Mouse (Mus musculus) neural tube, embryonic 13.5 days (tissue): ENCODE results near the gene Stmn1. TPM values are rescaled to one million over a fixed set of nuclear protein-coding genes. Genes with fewer than 3 reads are reported as not detected.
A peak's percentile ranks its signal among the peaks of the same experiment; 100 is the strongest.

Experiments
- ATAC-seq: fragments of 200-750 bp; cut with Nextera tagmentation; 2 replicates; pipeline ENCODE4 v1.8.0; 2017; ENCODE audit warnings: low read depth, mild to moderate bottlenecking, moderate TSS enrichment, moderate library complexity
- H3K27ac ChIP-seq: fragments of 300-500 bp; sonication (generic); replicated peaks from 2 replicates; pipeline ENCODE4 v1.5.1; 2015; ENCODE audit warnings: moderate library complexity, mild to moderate bottlenecking, inconsistent platforms
- H3K27me3 ChIP-seq: fragments of 300-500 bp; sonication (generic); 2 replicates; pipeline ENCODE4 v1.6.1; 2015; ENCODE audit warnings: mild to moderate bottlenecking, inconsistent platforms
- H3K36me3 ChIP-seq: fragments of 300-500 bp; sonication (generic); 2 replicates; pipeline ENCODE4 v1.6.1; 2015; ENCODE audit warnings: mild to moderate bottlenecking, inconsistent platforms
- H3K4me1 ChIP-seq: fragments of 300-500 bp; sonication (generic); replicated peaks from 2 replicates; pipeline ENCODE4 v1.6.1; 2015; ENCODE audit warnings: inconsistent platforms
- H3K4me2 ChIP-seq: fragments of 300-500 bp; sonication (generic); 2 replicates; pipeline ENCODE4 v1.6.1; 2015; ENCODE audit warnings: inconsistent platforms, mild to moderate bottlenecking, moderate library complexity
- H3K4me3 ChIP-seq: fragments of 300-500 bp; sonication (generic); 2 replicates; pipeline ENCODE4 v1.5.1; 2015; ENCODE audit warnings: mild to moderate bottlenecking, inconsistent platforms
- H3K9ac ChIP-seq: fragments of 300-500 bp; sonication (generic); 2 replicates; pipeline ENCODE4 v1.6.1; 2015; ENCODE audit warnings: moderate library complexity, mild to moderate bottlenecking, inconsistent platforms
- H3K9me3 ChIP-seq: fragments of 300-500 bp; sonication (generic); 2 replicates; pipeline ENCODE4 v1.6.1; 2016; ENCODE audit warnings: inconsistent platforms
- WGBS: fragments of 180-500 bp; shearing (Covaris S2); methylation state at CpG from one replicate; pipeline ENCODE4 v1.1.7; 2015; 5-methylcytosine and 5-hydroxymethylcytosine counted together
- polyA plus RNA-seq: library from polyadenylated mRNA; unstranded; fragments of >200 nt; fragmentation: Nextera tagmentation; extraction: Ambion mirVana; gene quantifications from 2 replicates; pipeline ENCODE4 v1.2.1, GENCODE M21; 2015

Stmn1 gene
- polyA plus RNA-seq, 1 experiment from 2014 or later: 6,118 TPM

- H3K9me3 ChIP-seq: no peaks in the 10 kb centered on the region
- no peak overlapping the region for H3K4me2 ChIP-seq
- no peaks in the 10 kb centered on the region for H3K27me3 ChIP-seq
- 88% methylated on average over 19 of the region's 19 CpGs for WGBS
- no peak overlapping the region for H3K4me3 ChIP-seq
- peaks cover 9% of the 10 kb centered on the region; the same call in 1 of the 2 replicates for H3K36me3 ChIP-seq
- no peak for ATAC-seq
- H3K4me1 ChIP-seq: peaks cover 7% of the 10 kb centered on the region
- H3K9ac ChIP-seq: no peak overlapping the region
- H3K27ac ChIP-seq: no peak overlapping the region
Measured at GRCm38 (mm10) chr4:134506713-134507112, 38.6 kb downstream of the Stmn1 start.

GRCm38 (mm10) chr4:134510396-134510795 lies 42.3 kb downstream of the Stmn1 start:
- 76% methylated on average over 4 of the region's 4 CpGs for WGBS
- peak overlapping the region; percentile 91 for H3K4me2 ChIP-seq
- peaks cover 12% of the 10 kb centered on the region for H3K4me1 ChIP-seq
- H3K9ac ChIP-seq: no peak overlapping the region
- peaks cover 9% of the 10 kb centered on the region; the same call in 1 of the 2 replicates for H3K36me3 ChIP-seq
- no peaks in the 10 kb centered on the region for H3K27me3 ChIP-seq
- peak overlapping the region; percentile 49 for H3K4me3 ChIP-seq
- H3K27ac ChIP-seq: no peak overlapping the region
- peak; percentile 37; the same call in 1 of the 2 replicates for ATAC-seq
- no peaks in the 10 kb centered on the region for H3K9me3 ChIP-seq

GRCm38 (mm10) chr4:134510845-134511411 lies 42.8 kb downstream of the Stmn1 start, which contains the start of gene Aunip:
Aunip (plus strand) TSS chr4:134510999.
- Histone ChIP-seq H3K4me1 (peaks cover 12% of the 10 kb centered on the region), H3K9ac (peak within 1 kb of the TSS; percentile 61)
- peak; percentile 94 for ATAC-seq

GRCm38 (mm10) chr4:134511730-134512129 lies 43.6 kb downstream of the Stmn1 start:
- H3K4me3 ChIP-seq: peak overlapping the region; percentile 49
- no peak overlapping the region for H3K9ac ChIP-seq
- H3K36me3 ChIP-seq: peaks cover 9% of the 10 kb centered on the region; the same call in 1 of the 2 replicates
- no peak for ATAC-seq
- H3K4me1 ChIP-seq: peaks cover 12% of the 10 kb centered on the region
- H3K27ac ChIP-seq: no peak overlapping the region
- H3K27me3 ChIP-seq: no peaks in the 10 kb centered on the region
- 79% methylated on average over 6 of the region's 6 CpGs for WGBS
- H3K9me3 ChIP-seq: no peaks in the 10 kb centered on the region
- peak overlapping the region; percentile 91 for H3K4me2 ChIP-seq

More at GRCm38 (mm10) chr4:134510845-134511411, 42.8 kb downstream of the Stmn1 start, which contains the start of gene Aunip:
- peak within 1 kb of the TSS; percentile 49 for H3K4me3 ChIP-seq
- H3K36me3 ChIP-seq: peaks cover 9% of the 10 kb centered on the region; the same call in 1 of the 2 replicates
- peak within 1 kb of the TSS; percentile 91 for H3K4me2 ChIP-seq
- H3K9me3 ChIP-seq: no peaks in the 10 kb centered on the region
- no peaks in the 10 kb centered on the region for H3K27me3 ChIP-seq
- under 1% methylated on average over 42 of the region's 42 CpGs for WGBS
- no peak within 1 kb of the TSS for H3K27ac ChIP-seq

- no peak overlapping the region for H3K4me3 ChIP-seq
Measured at GRCm38 (mm10) chr4:134512798-134513197, 44.7 kb downstream of the Stmn1 start.

GRCm38 (mm10) chr4:134514309-134514930 lies 46.3 kb downstream of the Stmn1 start:
- H3K36me3 ChIP-seq: no peaks in the 10 kb centered on the region
- no peaks in the 10 kb centered on the region for H3K27me3 ChIP-seq
- no peak overlapping the region for H3K4me2 ChIP-seq
- no peaks in the 10 kb centered on the region for H3K9me3 ChIP-seq
- H3K9ac ChIP-seq: no peak overlapping the region
- peaks cover 12% of the 10 kb centered on the region for H3K4me1 ChIP-seq
- H3K4me3 ChIP-seq: no peak overlapping the region
- WGBS: 93% methylated on average over 11 of the region's 11 CpGs
- ATAC-seq: no peak
- H3K27ac ChIP-seq: no peak overlapping the region

More at GRCm38 (mm10) chr4:134512798-134513197, 44.7 kb downstream of the Stmn1 start:
- H3K4me2 ChIP-seq: peak overlapping the region; percentile 47
- no peaks in the 10 kb centered on the region for H3K36me3 ChIP-seq
- no peaks in the 10 kb centered on the region for H3K9me3 ChIP-seq
- no peak overlapping the region for H3K9ac ChIP-seq
- 15% methylated on average over 15 of the region's 15 CpGs for WGBS
- H3K27ac ChIP-seq: no peak overlapping the region
- H3K4me1 ChIP-seq: peaks cover 12% of the 10 kb centered on the region
- H3K27me3 ChIP-seq: no peaks in the 10 kb centered on the region
- ATAC-seq: no peak

- Histone ChIP-seq H3K27me3 (no peaks in the 10 kb centered on the region), H3K9me3 (no peaks in the 10 kb centered on the region), H3K4me1 (peaks cover 12% of the 10 kb centered on the region), H3K27ac (no peak overlapping the region), H3K36me3 (no peaks in the 10 kb centered on the region), H3K4me2 (no peak overlapping the region), H3K4me3 (no peak overlapping the region), H3K9ac (no peak overlapping the region)
- WGBS: 86% methylated on average over 7 of the region's 7 CpGs
- ATAC-seq: no peak
Measured at GRCm38 (mm10) chr4:134515614-134516013, 47.5 kb downstream of the Stmn1 start.

GRCm38 (mm10) chr4:134516981-134517380 lies 48.9 kb downstream of the Stmn1 start:
- H3K27ac ChIP-seq: no peak overlapping the region
- H3K27me3 ChIP-seq: no peaks in the 10 kb centered on the region
- H3K4me2 ChIP-seq: no peak overlapping the region
- peaks cover 5% of the 10 kb centered on the region for H3K4me1 ChIP-seq
- no peaks in the 10 kb centered on the region for H3K36me3 ChIP-seq
- H3K4me3 ChIP-seq: no peak overlapping the region
- WGBS: 89% methylated on average over 8 of the region's 8 CpGs
- ATAC-seq: no peak
- H3K9me3 ChIP-seq: no peaks in the 10 kb centered on the region
- H3K9ac ChIP-seq: no peak overlapping the region

GRCm38 (mm10) chr4:134517719-134518118 lies 49.6 kb downstream of the Stmn1 start:
- no peak overlapping the region for H3K9ac ChIP-seq
- peaks cover 2% of the 10 kb centered on the region for H3K4me1 ChIP-seq
- H3K27ac ChIP-seq: no peak overlapping the region
- no peaks in the 10 kb centered on the region for H3K36me3 ChIP-seq
- WGBS: 89% methylated on average over 10 of the region's 10 CpGs
- no peak for ATAC-seq
- H3K27me3 ChIP-seq: no peaks in the 10 kb centered on the region
- no peak overlapping the region for H3K4me3 ChIP-seq
- H3K9me3 ChIP-seq: no peaks in the 10 kb centered on the region
- no peak overlapping the region for H3K4me2 ChIP-seq

- no peak for ATAC-seq
- H3K27ac ChIP-seq: no peak overlapping the region
- no peaks in the 10 kb centered on the region for H3K36me3 ChIP-seq
- no peaks in the 10 kb centered on the region for H3K27me3 ChIP-seq
- WGBS: 92% methylated on average over 4 of the region's 4 CpGs
- H3K4me1 ChIP-seq: no peaks in the 10 kb centered on the region
- no peak overlapping the region for H3K4me2 ChIP-seq
- no peak overlapping the region for H3K4me3 ChIP-seq
- H3K9ac ChIP-seq: no peak overlapping the region
- H3K9me3 ChIP-seq: no peaks in the 10 kb centered on the region
Measured at GRCm38 (mm10) chr4:134518541-134518940, 50.4 kb downstream of the Stmn1 start.

- no peaks in the 10 kb centered on the region for H3K27me3 ChIP-seq
- no peaks in the 10 kb centered on the region for H3K4me1 ChIP-seq
- ATAC-seq: no peak
- H3K27ac ChIP-seq: no peak overlapping the region
- no peak overlapping the region for H3K9ac ChIP-seq
- H3K36me3 ChIP-seq: 0 out of 2 replicates have a peak, but pooled peaks cover under 1% of the 10 kb centered on the region
- H3K9me3 ChIP-seq: no peaks in the 10 kb centered on the region
- H3K4me3 ChIP-seq: no peak overlapping the region
- no peak overlapping the region for H3K4me2 ChIP-seq
Measured at GRCm38 (mm10) chr4:134519281-134519680, 51.2 kb downstream of the Stmn1 start.
